Mouse (Mus musculus) heart, postnatal 0 days (tissue): ENCODE results near the gene Glis3. TPM values are rescaled to one million over a fixed set of nuclear protein-coding genes. Genes with fewer than 3 reads are reported as not detected.

Experiments
- ATAC-seq: fragments of 200-750 bp; cut with Nextera tagmentation; 2 replicates; pipeline ENCODE4 v1.8.0; 2017; ENCODE audit warnings: low read depth, moderate number of reproducible peaks, moderate library complexity; ENCODE audit not compliant: insufficient read depth
- DNase-seq: peaks from one replicate; pipeline ENCODE4 v3.0.0-alpha.2; 2016; ENCODE audit warnings: low spot score
- H3K27ac ChIP-seq: fragments of 300-500 bp; sonication (generic); 2 replicates; pipeline ENCODE4 v1.5.1; 2014; ENCODE audit warnings: low read depth, mild to moderate bottlenecking
- H3K27me3 ChIP-seq: fragments of 300-500 bp; sonication (generic); 2 replicates; pipeline ENCODE4 v1.6.1; 2014; ENCODE audit warnings: low read length, mixed read lengths; ENCODE audit not compliant: control insufficient read depth, insufficient read depth
- H3K36me3 ChIP-seq: fragments of 300-500 bp; sonication (generic); replicated peaks from 2 replicates; pipeline ENCODE4 v1.6.1; 2014; ENCODE audit warnings: low read length, mixed read lengths; ENCODE audit not compliant: control insufficient read depth, insufficient read depth
- H3K4me1 ChIP-seq: fragments of 300-500 bp; sonication (generic); 2 replicates; pipeline ENCODE4 v1.6.1; 2014; ENCODE audit warnings: antibody characterized with exemption; ENCODE audit not compliant: control insufficient read depth, insufficient read depth
- H3K4me2 ChIP-seq: fragments of 300-500 bp; sonication (generic); 2 replicates; pipeline ENCODE4 v1.6.1; 2014; ENCODE audit warnings: low read depth, mild to moderate bottlenecking, low read length, moderate library complexity
- H3K4me3 ChIP-seq: fragments of 300-500 bp; sonication (generic); 2 replicates; pipeline ENCODE4 v1.5.1; 2014; ENCODE audit warnings: low read depth, low read length
- H3K9ac ChIP-seq: fragments of 300-500 bp; sonication (generic); replicated peaks from 2 replicates; pipeline ENCODE4 v1.6.1; 2014; ENCODE audit warnings: low read depth, low read length, mixed read lengths
- H3K9me3 ChIP-seq: fragments of 300-500 bp; sonication (generic); replicated peaks from 2 replicates; pipeline ENCODE4 v1.6.1; 2016; ENCODE audit warnings: low read length; ENCODE audit not compliant: control insufficient read depth
- CTCF ChIP-seq: IDR thresholded peaks from 2 replicates; pipeline ENCODE4 v1.5.1; 2016; ENCODE audit warnings: antibody characterized with exemption, control low read depth, low read depth
- EP300 ChIP-seq: IDR thresholded peaks from 2 replicates; pipeline ENCODE4 v1.6.1; 2016; ENCODE audit warnings: antibody characterized with exemption, low read depth
- WGBS: fragments of 180-500 bp; shearing (Covaris S2); extraction: QIAGEN DNeasy Blood & Tissue Kit; methylation state at CpG from one replicate; pipeline ENCODE4 v1.1.7; 2014; 5-methylcytosine and 5-hydroxymethylcytosine counted together
- polyA plus RNA-seq: library from polyadenylated mRNA; unstranded; fragments of >200 nt; fragmentation: Nextera tagmentation; extraction: Ambion mirVana; gene quantifications from 2 replicates; pipeline ENCODE4 v1.2.1, GENCODE M21; 2015
- total RNA-seq: library from RNA; depleted of rRNA; stranded (reverse); fragments of >200 nt; gene quantifications from 2 replicates; pipeline ENCODE4 v1.2.3, GENCODE M21; 2014; ENCODE audit warnings: low replicate concordance

Glis3 gene
- total and polyA plus RNA-seq, 2 experiments from 2014 or later: 0.34 to 10.0 TPM

- no peak overlapping the region for H3K4me3 ChIP-seq
- no peak overlapping the region for H3K9ac ChIP-seq
- no peaks in the 10 kb centered on the region for H3K4me1 ChIP-seq
- no peak for ATAC-seq
- no peak overlapping the region for H3K27ac ChIP-seq
- H3K36me3 ChIP-seq: no peaks in the 10 kb centered on the region
- no peaks in the 10 kb centered on the region for H3K9me3 ChIP-seq
- H3K4me2 ChIP-seq: no peak overlapping the region
- H3K27me3 ChIP-seq: no peaks in the 10 kb centered on the region
- DNase-seq: no peak
- 43% methylated on average over 1 of the region's 1 CpGs for WGBS
- TF ChIP-seq CTCF: no peak
- TF ChIP-seq EP300: no peak
Measured at GRCm38 (mm10) chr19:28545493-28545892, 134.4 kb downstream of the Glis3 start.

GRCm38 (mm10) chr19:28538813-28539212 is 141.1 kb downstream of the Glis3 start:
- WGBS: 77% methylated on average over 9 of the region's 9 CpGs
- no peaks in the 10 kb centered on the region for H3K27me3 ChIP-seq
- no peak overlapping the region for H3K27ac ChIP-seq
- no peaks in the 10 kb centered on the region for H3K4me1 ChIP-seq
- no peak for ATAC-seq
- no peak overlapping the region for H3K4me2 ChIP-seq
- no peaks in the 10 kb centered on the region for H3K36me3 ChIP-seq
- no peaks in the 10 kb centered on the region for H3K9me3 ChIP-seq
- no peak overlapping the region for H3K9ac ChIP-seq
- no peak overlapping the region for H3K4me3 ChIP-seq
- no peak for DNase-seq
- TF ChIP-seq EP300 (no peak), CTCF (no peak)

GRCm38 (mm10) chr19:28534964-28535363 is 144.9 kb downstream of the Glis3 start:
- Histone ChIP-seq H3K4me3 (no peak overlapping the region), H3K36me3 (no peaks in the 10 kb centered on the region), H3K27ac (no peak overlapping the region), H3K4me1 (no peaks in the 10 kb centered on the region), H3K27me3 (no peaks in the 10 kb centered on the region), H3K9me3 (no peaks in the 10 kb centered on the region), H3K9ac (no peak overlapping the region), H3K4me2 (no peak overlapping the region)
- TF ChIP-seq CTCF (no peak), EP300 (no peak)
- no peak for DNase-seq
- ATAC-seq: no peak
- WGBS: 87% methylated on average over 12 of the region's 12 CpGs

GRCm38 (mm10) chr19:28533576-28533975 is 146.3 kb downstream of the Glis3 start:
- H3K36me3 ChIP-seq: no peaks in the 10 kb centered on the region
- no peak for ATAC-seq
- H3K4me3 ChIP-seq: no peak overlapping the region

GRCm38 (mm10) chr19:28531750-28532149 is 148.1 kb downstream of the Glis3 start:
- ATAC-seq (no peak), DNase-seq (no peak)
- Histone ChIP-seq H3K4me3 (no peak overlapping the region), H3K9me3 (no peaks in the 10 kb centered on the region), H3K4me1 (no peaks in the 10 kb centered on the region), H3K9ac (no peak overlapping the region), H3K27me3 (no peaks in the 10 kb centered on the region), H3K4me2 (no peak overlapping the region), H3K36me3 (no peaks in the 10 kb centered on the region), H3K27ac (no peak overlapping the region)
- 80% methylated on average over 9 of the region's 9 CpGs for WGBS
- no peak for TF ChIP-seq EP300
- TF ChIP-seq CTCF: no peak

More at GRCm38 (mm10) chr19:28533576-28533975, 146.3 kb downstream of the Glis3 start:
- DNase-seq: no peak
- no peak for TF ChIP-seq CTCF
- TF ChIP-seq EP300: no peak
- Histone ChIP-seq H3K4me2 (no peak overlapping the region), H3K9me3 (no peaks in the 10 kb centered on the region), H3K4me1 (no peaks in the 10 kb centered on the region), H3K9ac (no peak overlapping the region), H3K27me3 (no peaks in the 10 kb centered on the region), H3K27ac (no peak overlapping the region)
- 55% methylated on average over 3 of the region's 3 CpGs for WGBS

- Histone ChIP-seq H3K4me3 (no peak overlapping the region), H3K36me3 (no peaks in the 10 kb centered on the region), H3K4me2 (no peak overlapping the region), H3K27ac (no peak overlapping the region), H3K9ac (no peak overlapping the region), H3K4me1 (no peaks in the 10 kb centered on the region), H3K9me3 (no peaks in the 10 kb centered on the region), H3K27me3 (no peaks in the 10 kb centered on the region)
- DNase-seq: peak; percentile 13
- TF ChIP-seq EP300 (no peak), CTCF (peak; percentile 87)
- no peak for ATAC-seq
- WGBS: 51% methylated on average over 10 of the region's 10 CpGs
Measured at GRCm38 (mm10) chr19:28530846-28531245, 149.0 kb downstream of the Glis3 start.
